Mouse (Mus musculus): ENCODE data around the gene Atp13a1. TPM values are rescaled to one million over a fixed set of nuclear protein-coding genes. Genes with fewer than 3 reads are reported as not detected.

Gene Atp13a1
- polyA plus RNA-seq, 2 experiments: 14.1 to 19.6 TPM

DNA sequence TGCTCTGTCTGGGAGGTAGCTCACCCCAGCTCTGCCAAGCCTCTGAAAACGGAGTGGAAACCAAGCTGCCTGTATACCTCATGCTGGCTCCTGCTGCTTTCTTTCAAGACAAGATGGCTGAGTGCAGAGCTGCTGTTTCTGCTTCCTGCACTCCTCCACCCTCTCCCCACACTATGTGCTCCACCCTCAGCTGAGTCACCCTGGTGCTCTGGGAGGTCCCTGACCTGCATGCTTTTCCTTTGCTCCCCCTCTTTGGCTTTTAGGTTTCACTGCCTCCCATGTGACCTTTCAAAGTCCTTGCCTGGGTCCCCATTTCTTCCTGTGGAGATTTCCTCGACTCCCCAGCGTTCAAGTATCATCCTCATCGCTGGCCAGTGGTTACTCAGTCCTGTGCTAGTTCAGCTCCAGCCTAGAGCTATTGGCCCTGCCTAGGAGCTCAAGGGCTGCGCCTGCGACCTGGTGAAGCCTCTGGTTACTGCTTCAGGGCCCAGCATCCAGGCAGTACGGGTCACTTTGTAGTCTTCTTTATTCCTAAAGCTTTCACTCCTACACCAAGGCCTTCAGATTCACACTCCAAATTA, 60.1 kb downstream of the Atp13a1 start:
- H3K9ac ChIP-seq (replicated peaks): no peak overlapping the region; the same call in 1 of the 2 replicates
- no peak for TF ChIP-seq EP300 (IDR thresholded peaks at IDR 0.05; ENCODE audit: low read depth)
- no peaks in the 10 kb centered on the region for H3K9me3 ChIP-seq (ENCODE audit: control insufficient read depth, low read length)
- no peak overlapping the region for H3K4me3 ChIP-seq (ENCODE audit: insufficient read depth in 1 of 2, low read depth in 2 of 2, low read length in 2 of 2)
- H3K27ac ChIP-seq: peak overlapping the region; percentile 56
- no peaks in the 10 kb centered on the region for H3K27me3 ChIP-seq (ENCODE audit: control insufficient read depth, insufficient read depth, low read length)
- H3K36me3 ChIP-seq (replicated peaks; ENCODE audit: control insufficient read depth, insufficient read depth, low read depth): no peaks in the 10 kb centered on the region
- DNase-seq (ENCODE audit: low read depth in 3 of 3, low spot score in 3 of 3) (peak; percentile 35 to 40 (median 39)), ATAC-seq (ENCODE audit: insufficient read depth) (peak; percentile 84)
- peaks cover 4 to 19% of the 10 kb centered on the region in 2 experiments; a peak in 3 of 4 replicates for H3K4me1 ChIP-seq (replicated peaks; ENCODE audit: control insufficient read depth in 2 of 2, insufficient read depth in 2 of 2, low read length in 1 of 2)
- H3K4me2 ChIP-seq (ENCODE audit: low read depth): peak overlapping the region; percentile 30; the same call in 1 of the 2 replicates
- WGBS (ENCODE audit: insufficient replicate concordance): 69% methylated on average over 7 of the region's 7 CpGs

DNA sequence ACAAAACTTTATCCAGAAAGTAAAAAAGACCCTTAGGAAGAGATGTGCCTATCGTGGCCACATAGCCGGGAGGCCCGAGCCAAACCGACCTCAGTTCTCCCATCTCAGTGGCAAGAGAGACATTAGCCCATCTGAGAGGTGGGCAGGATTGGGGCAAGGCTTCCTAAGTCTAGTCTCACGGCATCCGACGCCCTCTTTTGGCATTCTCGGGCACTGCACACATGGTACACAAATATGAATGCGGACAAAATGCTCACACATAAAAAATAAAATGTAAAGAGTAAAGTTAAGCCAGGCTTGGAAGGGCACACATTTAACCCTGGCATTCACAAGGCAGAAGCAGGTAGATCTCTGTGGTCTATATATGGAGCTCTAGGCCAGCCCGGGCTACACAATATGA, 62.9 kb downstream of the Atp13a1 start:
- H3K9me3 ChIP-seq (ENCODE audit: control insufficient read depth, low read length): no peaks in the 10 kb centered on the region
- TF ChIP-seq CTCF (IDR thresholded peaks at IDR 0.05; ENCODE audit: low read depth) (0 out of 2 replicates have a peak, but pooled peaks have one; percentile 12), EP300 (IDR thresholded peaks at IDR 0.05; ENCODE audit: low read depth) (no peak)
- no peak for DNase-seq (ENCODE audit: low read depth in 3 of 3, low spot score in 3 of 3)
- H3K27ac ChIP-seq: no peak overlapping the region
- no peak overlapping the region for H3K9ac ChIP-seq (replicated peaks)
- ATAC-seq (ENCODE audit: insufficient read depth): no peak
- H3K27me3 ChIP-seq (ENCODE audit: control insufficient read depth, insufficient read depth, low read length): no peaks in the 10 kb centered on the region
- H3K4me2 ChIP-seq (ENCODE audit: low read depth): no peak overlapping the region
- no peaks in the 10 kb centered on the region for H3K36me3 ChIP-seq (replicated peaks; ENCODE audit: control insufficient read depth, insufficient read depth, low read depth)
- no peak overlapping the region for H3K4me3 ChIP-seq (ENCODE audit: insufficient read depth in 1 of 2, low read depth in 2 of 2, low read length in 2 of 2)
- H3K4me1 ChIP-seq (replicated peaks; ENCODE audit: control insufficient read depth in 2 of 2, insufficient read depth in 2 of 2, low read length in 1 of 2): peaks cover 4 to 16% of the 10 kb centered on the region in 2 experiments; a peak in 3 of 4 replicates
- 76% methylated on average over 10 of the region's 10 CpGs for WGBS (ENCODE audit: insufficient replicate concordance)

Other genes starting within 250 kb of the Atp13a1 start
- gene Zfp868, start 165.6 kb upstream of the Atp13a1 start, polyA plus RNA-seq (2012; rRNA removed): 3.4 and 4.1 TPM in 2 replicates
- 5.1 and 5.9 TPM in 2 replicates for gene Zfp868, start 165.6 kb upstream of the Atp13a1 start, polyA plus RNA-seq (2014; fragmentation: Nextera tagmentation; extraction: Ambion mirVana)
- 0.30 and 0.32 TPM in 2 replicates for gene Zfp964, start 136.7 kb upstream of the Atp13a1 start, polyA plus RNA-seq (2012; rRNA removed)
- gene Zfp964, start 136.7 kb upstream of the Atp13a1 start, polyA plus RNA-seq (2014; fragmentation: Nextera tagmentation; extraction: Ambion mirVana): 0.15 and 0.35 TPM in 2 replicates
- gene Zfp869, start 80.4 kb upstream of the Atp13a1 start, polyA plus RNA-seq (2012; rRNA removed): 2.7 and 4.9 TPM in 2 replicates
- 10.0 and 12.3 TPM in 2 replicates for gene Zfp869, start 80.4 kb upstream of the Atp13a1 start, polyA plus RNA-seq (2014; fragmentation: Nextera tagmentation; extraction: Ambion mirVana)
- gene Zfp963, start 41.2 kb upstream of the Atp13a1 start, polyA plus RNA-seq (2012; rRNA removed): 1.2 and 1.8 TPM in 2 replicates
- gene Zfp963, start 41.2 kb upstream of the Atp13a1 start, polyA plus RNA-seq (2014; fragmentation: Nextera tagmentation; extraction: Ambion mirVana): 1.9 and 2.0 TPM in 2 replicates
- gene Gm20422, start 16.3 kb upstream of the Atp13a1 start, polyA plus RNA-seq (2012; rRNA removed): 0.32 TPM in 1 of 2 replicates, not detected in the other
- 1.0 TPM in 1 of 2 replicates, not detected in the other for gene Gm20422, start 16.3 kb upstream of the Atp13a1 start, polyA plus RNA-seq (2014; fragmentation: Nextera tagmentation; extraction: Ambion mirVana)
- 4.6 and 6.0 TPM in 2 replicates for gene Zfp866, start within 50 bp of the Atp13a1 start, polyA plus RNA-seq (2012; rRNA removed)
- gene Zfp866, start within 50 bp of the Atp13a1 start, polyA plus RNA-seq (2014; fragmentation: Nextera tagmentation; extraction: Ambion mirVana): 5.8 and 7.2 TPM in 2 replicates
- gene Gmip, start 17.5 kb downstream of the Atp13a1 start, polyA plus RNA-seq (2012; rRNA removed): 4.8 and 5.8 TPM in 2 replicates
- gene Gmip, start 17.5 kb downstream of the Atp13a1 start, polyA plus RNA-seq (2014; fragmentation: Nextera tagmentation; extraction: Ambion mirVana): 1.7 and 3.9 TPM in 2 replicates
- 0.40 and 0.44 TPM in 2 replicates for gene Lpar2, start 31.3 kb downstream of the Atp13a1 start, polyA plus RNA-seq (2012; rRNA removed)
- 0.04 and 0.06 TPM in 2 replicates for gene Lpar2, start 31.3 kb downstream of the Atp13a1 start, polyA plus RNA-seq (2014; fragmentation: Nextera tagmentation; extraction: Ambion mirVana)
- gene Pbx4, start 41.3 kb downstream of the Atp13a1 start, polyA plus RNA-seq (2012; rRNA removed): 2.0 and 2.5 TPM in 2 replicates
- gene Pbx4, start 41.3 kb downstream of the Atp13a1 start, polyA plus RNA-seq (2014; fragmentation: Nextera tagmentation; extraction: Ambion mirVana): 1.7 and 3.7 TPM in 2 replicates
- 0.03 and 0.04 TPM in 2 replicates for gene Cilp2, start 96.5 kb downstream of the Atp13a1 start, polyA plus RNA-seq (2012; rRNA removed)
- gene Cilp2, start 96.5 kb downstream of the Atp13a1 start, polyA plus RNA-seq (2014; fragmentation: Nextera tagmentation; extraction: Ambion mirVana): 0.03 TPM in 1 of 2 replicates, not detected in the other
- 0.41 and 0.50 TPM in 2 replicates for gene Tssk6, start 111.0 kb downstream of the Atp13a1 start, polyA plus RNA-seq (2012; rRNA removed)
- gene Tssk6, start 111.0 kb downstream of the Atp13a1 start, polyA plus RNA-seq (2014; fragmentation: Nextera tagmentation; extraction: Ambion mirVana): 1.7 and 1.9 TPM in 2 replicates
- 26.2 and 44.8 TPM in 2 replicates for gene Ndufa13, start 111.4 kb downstream of the Atp13a1 start, polyA plus RNA-seq (2012; rRNA removed)
- 109 and 113 TPM in 2 replicates for gene Ndufa13, start 111.4 kb downstream of the Atp13a1 start, polyA plus RNA-seq (2014; fragmentation: Nextera tagmentation; extraction: Ambion mirVana)
- gene Yjefn3, start 111.5 kb downstream of the Atp13a1 start, polyA plus RNA-seq (2012; rRNA removed): 0.30 and 0.36 TPM in 2 replicates
- gene Yjefn3, start 111.5 kb downstream of the Atp13a1 start, polyA plus RNA-seq (2014; fragmentation: Nextera tagmentation; extraction: Ambion mirVana): 0.77 and 0.79 TPM in 2 replicates
- 18.3 and 19.2 TPM in 2 replicates for gene Gatad2a, start 205.2 kb downstream of the Atp13a1 start, polyA plus RNA-seq (2012; rRNA removed)
- 22.7 and 32.9 TPM in 2 replicates for gene Gatad2a, start 205.2 kb downstream of the Atp13a1 start, polyA plus RNA-seq (2014; fragmentation: Nextera tagmentation; extraction: Ambion mirVana)